Mouse (Mus musculus): ENCODE measurements around the gene B3galnt1. TPM values are rescaled to one million over a fixed set of nuclear protein-coding genes. Genes with fewer than 3 reads are reported as not detected.

B3galnt1 gene
- total RNA-seq (2012; rRNA removed): 13.7 and 19.7 TPM in 2 replicates

- Histone ChIP-seq H3K36me3 (ENCODE audit: control insufficient read depth, insufficient read depth, low read length, poor library complexity, severe bottlenecking) (no peaks in the 10 kb centered on the region), H3K4me1 (ENCODE audit: control insufficient read depth in 2 of 2, insufficient read depth in 2 of 2, low read length in 2 of 2, poor library complexity in 1 of 2) (peaks cover 4 to 7% of the 10 kb centered on the region in 2 experiments; a peak in 3 of 4 replicates), H3K9ac (ENCODE audit: insufficient read depth, low read depth, low read length, poor library complexity, severe bottlenecking) (peak within 1 kb of the TSS; percentile 73), H3K27ac (ENCODE audit: insufficient read depth, low read depth, low read length, poor library complexity, severe bottlenecking) (no peak within 1 kb of the TSS), H3K4me3 (ENCODE audit: insufficient read depth in 1 of 2, low read depth in 1 of 2, low read length in 2 of 2, poor library complexity in 1 of 2, severe bottlenecking in 1 of 2) (peak within 1 kb of the TSS; percentile 70 to 82), H3K9me3 (ENCODE audit: control insufficient read depth, insufficient read depth, low read depth, low read length) (no peaks in the 10 kb centered on the region)
- no peak for DNase-seq (ENCODE audit: low read depth, low spot score)
- TF ChIP-seq CHD2 (IDR thresholded peaks at IDR 0.05; ENCODE audit: low read depth, low read length): no peak
- no peak for TF ChIP-seq ZNF384 (IDR thresholded peaks at IDR 0.05; ENCODE audit: low read depth, low read length)
- TF ChIP-seq HCFC1 (IDR thresholded peaks at IDR 0.05; ENCODE audit: borderline replicate concordance, insufficient read depth, low read length): no peak
- TF ChIP-seq MAFK (IDR thresholded peaks at IDR 0.05; ENCODE audit: insufficient read depth, low read depth, low read length): no peak
- no peak for TF ChIP-seq ZC3H11A (IDR thresholded peaks at IDR 0.05; ENCODE audit: borderline replicate concordance, low read depth, low read length)
- in situ Hi-C loops (cut with MboI; ENCODE audit: low sequenced_read_pairs in 2 of 2, unreplicated experiment in 2 of 2): no loop called here
Measured at GRCm38 (mm10) chr3:69598261-69599165, at the start of gene B3galnt1. TSS of gene B3galnt1 (minus strand) at chr3:69598960.

GRCm38 (mm10) chr3:69634521-69634920 is 35.8 kb upstream of the B3galnt1 start:
- in situ Hi-C loops (cut with MboI; ENCODE audit: low sequenced_read_pairs in 2 of 2, unreplicated experiment in 2 of 2): no loop called here
- H3K27ac ChIP-seq (ENCODE audit: insufficient read depth, low read depth, low read length, poor library complexity, severe bottlenecking): no peak overlapping the region
- no peak for TF ChIP-seq HCFC1 (IDR thresholded peaks at IDR 0.05; ENCODE audit: borderline replicate concordance, insufficient read depth, low read length)
- TF ChIP-seq ZC3H11A (IDR thresholded peaks at IDR 0.05; ENCODE audit: borderline replicate concordance, low read depth, low read length): no peak
- TF ChIP-seq MAFK (IDR thresholded peaks at IDR 0.05; ENCODE audit: insufficient read depth, low read depth, low read length): no peak
- TF ChIP-seq ZNF384 (IDR thresholded peaks at IDR 0.05; ENCODE audit: low read depth, low read length): no peak
- no peak for TF ChIP-seq CHD2 (IDR thresholded peaks at IDR 0.05; ENCODE audit: low read depth, low read length)
- no peak for DNase-seq (ENCODE audit: low read depth, low spot score)
- no peaks in the 10 kb centered on the region for H3K9me3 ChIP-seq (ENCODE audit: control insufficient read depth, insufficient read depth, low read depth, low read length)
- no peak overlapping the region for H3K4me3 ChIP-seq (ENCODE audit: insufficient read depth in 1 of 2, low read depth in 1 of 2, low read length in 2 of 2, poor library complexity in 1 of 2, severe bottlenecking in 1 of 2)
- peaks cover 2% of the 10 kb centered on the region in 2 experiments; a peak in 2 of 4 replicates for H3K4me1 ChIP-seq (ENCODE audit: control insufficient read depth in 2 of 2, insufficient read depth in 2 of 2, low read length in 2 of 2, poor library complexity in 1 of 2)
- no peak overlapping the region for H3K9ac ChIP-seq (ENCODE audit: insufficient read depth, low read depth, low read length, poor library complexity, severe bottlenecking)
- no peaks in the 10 kb centered on the region for H3K36me3 ChIP-seq (ENCODE audit: control insufficient read depth, insufficient read depth, low read length, poor library complexity, severe bottlenecking)

GRCm38 (mm10) chr3:69633706-69634420 is 35.1 kb upstream of the B3galnt1 start:
- Histone ChIP-seq H3K9ac (ENCODE audit: insufficient read depth, low read depth, low read length, poor library complexity, severe bottlenecking) (no peak overlapping the region), H3K4me3 (ENCODE audit: insufficient read depth in 1 of 2, low read depth in 1 of 2, low read length in 2 of 2, poor library complexity in 1 of 2, severe bottlenecking in 1 of 2) (no peak overlapping the region), H3K4me1 (ENCODE audit: control insufficient read depth in 2 of 2, insufficient read depth in 2 of 2, low read length in 2 of 2, poor library complexity in 1 of 2) (peaks cover 2% of the 10 kb centered on the region in 2 experiments; a peak in 2 of 4 replicates), H3K36me3 (ENCODE audit: control insufficient read depth, insufficient read depth, low read length, poor library complexity, severe bottlenecking) (no peaks in the 10 kb centered on the region), H3K27ac (ENCODE audit: insufficient read depth, low read depth, low read length, poor library complexity, severe bottlenecking) (no peak overlapping the region), H3K9me3 (ENCODE audit: control insufficient read depth, insufficient read depth, low read depth, low read length) (no peaks in the 10 kb centered on the region)
- in situ Hi-C loops (cut with MboI; ENCODE audit: low sequenced_read_pairs in 2 of 2, unreplicated experiment in 2 of 2): no loop called here
- TF ChIP-seq ZNF384 (IDR thresholded peaks at IDR 0.05; ENCODE audit: low read depth, low read length) (no peak), CHD2 (IDR thresholded peaks at IDR 0.05; ENCODE audit: low read depth, low read length) (no peak), ZC3H11A (IDR thresholded peaks at IDR 0.05; ENCODE audit: borderline replicate concordance, low read depth, low read length) (no peak), HCFC1 (IDR thresholded peaks at IDR 0.05; ENCODE audit: borderline replicate concordance, insufficient read depth, low read length) (no peak)
- DNase-seq (ENCODE audit: low read depth, low spot score): no peak

- peak; percentile 54 for DNase-seq (ENCODE audit: low read depth, low spot score)
- no peak for TF ChIP-seq HCFC1 (IDR thresholded peaks at IDR 0.05; ENCODE audit: borderline replicate concordance, insufficient read depth, low read length)
- TF ChIP-seq MAFK (IDR thresholded peaks at IDR 0.05; ENCODE audit: insufficient read depth, low read depth, low read length): no peak
- no peak for TF ChIP-seq ZNF384 (IDR thresholded peaks at IDR 0.05; ENCODE audit: low read depth, low read length)
- TF ChIP-seq ZC3H11A (IDR thresholded peaks at IDR 0.05; ENCODE audit: borderline replicate concordance, low read depth, low read length): no peak
- TF ChIP-seq CHD2 (IDR thresholded peaks at IDR 0.05; ENCODE audit: low read depth, low read length): no peak
- Histone ChIP-seq H3K36me3 (ENCODE audit: control insufficient read depth, insufficient read depth, low read length, poor library complexity, severe bottlenecking) (no peaks in the 10 kb centered on the region), H3K9me3 (ENCODE audit: control insufficient read depth, insufficient read depth, low read depth, low read length) (no peaks in the 10 kb centered on the region), H3K9ac (ENCODE audit: insufficient read depth, low read depth, low read length, poor library complexity, severe bottlenecking) (no peak overlapping the region), H3K4me3 (ENCODE audit: insufficient read depth in 1 of 2, low read depth in 1 of 2, low read length in 2 of 2, poor library complexity in 1 of 2, severe bottlenecking in 1 of 2) (no peak overlapping the region; a peak in 1 of 4 replicates), H3K27ac (ENCODE audit: insufficient read depth, low read depth, low read length, poor library complexity, severe bottlenecking) (no peak overlapping the region), H3K4me1 (ENCODE audit: control insufficient read depth in 2 of 2, insufficient read depth in 2 of 2, low read length in 2 of 2, poor library complexity in 1 of 2) (peaks cover 1 to 8% of the 10 kb centered on the region in 2 experiments; a peak in 2 of 4 replicates)
- in situ Hi-C loops (cut with MboI; ENCODE audit: low sequenced_read_pairs in 2 of 2, unreplicated experiment in 2 of 2): no loop called here
Measured at GRCm38 (mm10) chr3:69626963-69627590, 28.3 kb upstream of the B3galnt1 start.

All from ES-E14 (cell line).